Mouse (Mus musculus) erythroblast, adult 5-6 weeks (primary cell): ENCODE results near the gene Plcd3. TPM values are rescaled to one million over a fixed set of nuclear protein-coding genes. Genes with fewer than 3 reads are reported as not detected.
A peak's percentile ranks its signal among the peaks of the same experiment; 100 is the strongest.

ENCODE experiments used
- ATAC-seq: replicated peaks from 2 replicates; pipeline ENCODE4 v1.8.0; 2016; ENCODE audit warnings: moderate number of reproducible peaks, mild to moderate bottlenecking, moderate TSS enrichment, inconsistent platforms; ENCODE audit not compliant: poor library complexity, low FRiP score, severe bottlenecking
- total RNA-seq, 2 experiments: library from RNA; stranded (forward) in 1 of 2; stranded (reverse) in 1 of 2; fragments of 150-400 nt in 1 of 2; fragments of 200-764, 138-1000 nt in 1 of 2; gene quantifications; 2 replicates each; pipeline versions ENCODE4 v1.2.3 to v1.2.4; 2015 to 2017; ENCODE audit warnings: low replicate concordance in 2 of 2

Plcd3 gene
- not detected in 2 replicates for total RNA-seq (2015; ENCODE audit: low replicate concordance)
- 0.70 and 1.0 TPM in 2 replicates for total RNA-seq (2017; ENCODE audit: low replicate concordance)

GRCm38 (mm10) chr11:103101481-103101865 lies at the start of gene Plcd3, which contains the start of gene Acbd4:
TSS of gene Plcd3 (minus strand) at chr11:103101658.
TSS of gene Acbd4 (plus strand) at chr11:103101682.
- ATAC-seq: peak; percentile 58

DNA sequence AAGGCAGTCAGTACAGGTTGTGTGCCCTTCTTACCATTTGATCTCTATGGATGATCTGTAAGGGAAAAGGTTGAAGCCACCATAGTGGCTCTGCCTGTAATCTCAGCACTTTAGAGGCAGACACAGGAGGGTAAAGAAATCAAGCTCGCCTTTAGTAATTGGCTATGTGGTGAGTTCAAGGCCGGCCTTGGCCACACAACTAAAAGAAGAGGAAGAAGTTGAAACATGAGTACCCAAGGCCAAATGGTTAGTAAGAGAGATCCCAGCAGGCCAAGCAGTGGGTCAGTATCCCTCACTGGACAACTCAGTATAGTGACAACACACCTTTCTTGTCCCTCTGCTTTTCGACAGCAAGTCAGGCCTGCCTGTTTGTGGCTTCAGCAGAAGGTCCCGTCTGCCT lies 48.3 kb upstream of the Plcd3 start:
- 0 out of 2 replicates have a peak, but pooled peaks have one; percentile 16 for ATAC-seq

- no peak for ATAC-seq
Observed at GRCm38 (mm10) chr11:103147766-103148165, 46.3 kb upstream of the Plcd3 start.

GRCm38 (mm10) chr11:103146386-103146785 lies 44.9 kb upstream of the Plcd3 start:
- no peak for ATAC-seq

DNA sequence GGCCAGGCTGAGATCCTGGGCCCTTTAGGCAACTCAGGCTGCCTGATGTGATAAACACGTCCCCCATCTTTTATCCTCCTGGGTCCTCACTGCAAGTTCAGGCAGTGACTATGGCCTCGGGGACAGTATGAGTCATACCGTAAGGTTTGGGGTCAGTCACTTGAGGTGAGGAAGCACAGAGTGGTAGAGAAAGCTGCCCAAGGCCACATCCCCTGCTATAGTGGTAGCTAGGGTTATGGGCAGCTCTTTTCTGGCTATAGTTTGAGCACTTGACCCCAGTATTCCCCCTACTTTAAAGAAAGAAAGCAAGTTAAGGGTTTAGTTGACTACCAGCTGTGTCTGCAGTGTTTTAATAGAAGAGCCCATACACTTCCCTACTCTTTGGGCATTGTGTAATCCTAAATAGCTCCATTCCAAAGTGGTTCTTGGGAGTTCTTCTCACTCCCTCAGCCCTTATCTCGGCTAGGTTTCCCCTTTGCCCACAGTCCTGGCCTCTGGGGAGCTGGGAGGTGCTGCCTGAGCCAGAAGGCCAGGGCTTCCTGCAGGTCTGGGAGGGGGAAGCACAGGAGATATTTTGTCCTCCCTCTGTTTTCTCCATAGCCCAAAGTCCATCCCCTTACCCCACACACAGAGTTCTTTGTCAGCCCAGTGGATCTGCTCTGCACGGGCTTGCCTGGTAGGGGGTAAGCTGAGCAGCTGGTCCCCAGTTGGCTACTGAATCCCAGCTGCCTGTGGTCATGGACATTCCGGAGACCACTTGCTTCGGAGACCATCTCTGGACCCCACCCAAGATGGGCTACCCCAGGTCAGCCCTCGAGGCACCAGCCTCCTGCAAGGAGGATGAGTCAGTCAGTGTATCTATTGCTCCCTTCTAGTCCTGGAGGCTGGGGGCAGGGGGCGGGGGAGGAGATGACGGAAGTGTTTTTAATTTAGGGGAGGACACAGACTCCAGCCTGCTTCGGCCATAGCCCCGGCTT lies 43.1 kb upstream of the Plcd3 start:
- ATAC-seq: no peak

GRCm38 (mm10) chr11:103142441-103143182 lies 41.2 kb upstream of the Plcd3 start:
- no peak for ATAC-seq

DNA sequence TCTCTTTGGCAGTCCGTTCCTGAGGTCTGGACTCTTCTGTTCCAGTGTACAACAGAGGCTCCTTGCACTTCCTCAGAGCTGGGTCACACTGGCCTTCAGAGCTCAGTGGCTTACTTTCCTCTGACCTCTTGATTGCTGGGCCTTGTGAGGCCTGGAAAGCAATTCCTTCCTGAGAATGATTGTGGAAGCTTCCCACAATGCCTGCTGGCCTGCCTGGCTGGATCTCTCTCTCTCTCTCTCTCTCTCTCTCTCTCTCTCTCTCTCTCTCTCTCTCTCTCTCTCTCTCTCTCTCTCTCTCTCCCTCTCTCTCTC lies 40.4 kb upstream of the Plcd3 start:
- ATAC-seq: no peak

DNA sequence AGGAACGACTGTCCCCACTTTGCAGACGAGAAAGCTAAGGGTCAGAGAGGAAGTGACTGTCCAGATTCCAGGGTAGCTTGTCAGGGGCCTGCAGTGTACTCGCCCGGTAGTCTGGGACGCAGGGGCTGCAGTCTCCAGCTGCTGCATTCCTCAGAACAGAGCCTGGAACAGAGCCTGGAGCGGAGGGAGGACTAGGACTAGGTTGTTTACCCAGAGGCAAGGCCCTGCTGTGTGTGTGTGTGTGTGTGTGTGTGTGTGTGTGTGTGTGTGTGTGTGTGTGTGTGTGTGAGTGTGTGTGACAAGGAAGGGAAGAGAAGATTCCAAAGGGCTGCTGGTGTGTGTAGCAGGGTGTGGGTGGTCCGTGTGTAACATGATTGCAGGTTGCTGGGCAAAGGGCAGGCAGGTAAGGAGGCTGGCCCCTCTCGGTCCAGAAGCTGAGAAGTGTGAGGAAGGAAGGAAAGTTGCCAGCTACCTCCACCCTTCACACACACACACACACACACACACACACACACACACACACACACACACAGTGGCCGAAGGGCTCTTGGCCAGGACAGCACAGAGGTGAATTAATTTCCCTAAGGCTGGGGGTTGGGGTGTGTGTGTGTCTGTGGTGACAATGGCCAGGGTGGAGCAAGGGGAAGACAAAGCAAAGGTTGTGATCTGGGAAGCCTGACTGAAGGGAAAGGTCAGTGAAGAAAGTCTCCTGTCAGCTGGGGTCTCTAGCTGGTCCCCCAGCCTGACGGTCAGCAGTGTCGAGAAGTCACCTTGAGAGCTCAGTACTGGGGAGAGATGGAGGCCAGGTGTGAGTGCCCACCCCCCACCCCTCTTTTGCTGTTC lies 39.9 kb upstream of the Plcd3 start:
- no peak for ATAC-seq

- ATAC-seq: no peak
Observed at GRCm38 (mm10) chr11:103140763-103141100, 39.3 kb upstream of the Plcd3 start.

- no peak for ATAC-seq
Observed at GRCm38 (mm10) chr11:103139951-103140762, 38.7 kb upstream of the Plcd3 start.

GRCm38 (mm10) chr11:103136039-103136577 lies 34.6 kb upstream of the Plcd3 start:
- no peak for ATAC-seq

GRCm38 (mm10) chr11:103134221-103134620 lies 32.8 kb upstream of the Plcd3 start:
- no peak for ATAC-seq

DNA sequence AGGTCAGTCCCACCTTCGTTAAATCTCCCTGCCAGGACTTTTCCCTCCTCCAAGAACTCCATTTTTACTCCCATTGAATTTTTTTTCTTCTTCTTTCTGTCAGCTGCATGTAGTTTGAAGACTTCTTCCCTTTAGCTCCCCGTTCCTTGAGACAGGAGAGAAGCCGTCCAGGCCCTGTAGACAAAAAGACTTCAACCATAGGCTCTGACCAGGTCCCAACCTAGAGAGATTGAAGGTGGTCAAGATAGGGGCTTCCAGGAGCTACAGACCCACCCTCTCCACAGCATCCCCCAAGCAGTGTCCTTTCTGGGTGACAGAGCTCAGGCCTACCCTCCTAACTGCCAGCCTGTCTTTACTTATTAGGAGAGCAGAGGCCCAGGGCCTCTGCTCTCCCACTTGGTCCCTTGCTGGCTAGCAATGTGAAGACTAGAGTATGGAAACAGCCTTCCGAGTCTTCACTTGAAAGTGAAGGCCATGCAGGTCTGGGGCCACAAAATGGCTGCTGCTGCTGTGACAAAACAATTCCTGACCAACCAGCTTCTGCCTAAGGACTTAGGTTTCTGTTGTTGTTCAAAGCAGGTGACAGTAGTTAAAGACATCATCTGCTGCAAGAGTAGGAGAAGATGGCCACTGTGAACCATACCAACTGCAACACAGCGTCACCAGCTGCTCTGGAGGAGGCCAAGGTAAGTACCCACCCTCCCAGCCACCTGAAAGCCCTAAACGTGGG lies 32.2 kb upstream of the Plcd3 start:
- peak; percentile 12 for ATAC-seq

DNA sequence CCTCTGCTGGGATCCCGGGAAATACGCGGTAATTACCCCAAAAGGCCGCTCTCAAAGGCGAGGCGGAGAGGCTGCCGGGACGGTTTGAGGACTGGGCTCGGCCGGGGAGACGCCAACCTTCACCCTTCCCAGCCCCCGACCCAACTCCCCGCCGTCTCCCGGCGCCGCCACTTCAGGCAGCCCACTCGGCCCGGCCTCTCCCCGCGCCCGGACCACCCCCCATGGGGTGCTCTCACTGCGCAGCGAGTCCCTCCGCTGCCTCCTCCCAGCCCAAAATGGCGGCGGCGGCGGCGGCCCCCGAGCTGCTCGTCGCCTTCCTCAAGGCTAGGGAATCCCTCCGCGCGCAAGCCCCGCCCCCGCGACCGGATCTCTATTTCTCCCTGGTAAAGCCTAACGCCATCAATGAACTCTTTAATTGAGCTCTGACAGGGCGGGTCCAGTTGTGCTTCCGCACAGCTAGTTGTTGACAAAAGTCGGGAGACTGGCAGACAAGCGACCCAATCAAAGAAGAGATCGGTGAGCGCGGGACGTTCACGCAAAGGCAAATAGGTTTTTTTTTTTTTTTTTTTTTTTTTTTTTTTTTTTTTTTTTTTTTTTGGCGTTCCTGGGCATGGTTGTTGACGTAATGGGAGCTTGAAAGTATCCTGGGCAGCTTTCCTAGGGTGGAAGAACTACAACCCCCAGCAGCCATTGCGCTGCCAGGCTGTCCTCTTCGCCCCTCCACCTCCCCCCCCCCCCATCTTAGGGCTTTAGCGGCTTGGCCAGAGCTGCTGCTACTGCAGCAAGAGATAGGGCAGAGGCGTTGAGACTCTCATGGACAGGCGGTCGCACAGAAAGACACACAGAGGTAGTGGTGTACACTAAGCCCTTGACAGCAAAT lies 31.4 kb upstream of the Plcd3 start:
- peak; percentile 85 for ATAC-seq

DNA sequence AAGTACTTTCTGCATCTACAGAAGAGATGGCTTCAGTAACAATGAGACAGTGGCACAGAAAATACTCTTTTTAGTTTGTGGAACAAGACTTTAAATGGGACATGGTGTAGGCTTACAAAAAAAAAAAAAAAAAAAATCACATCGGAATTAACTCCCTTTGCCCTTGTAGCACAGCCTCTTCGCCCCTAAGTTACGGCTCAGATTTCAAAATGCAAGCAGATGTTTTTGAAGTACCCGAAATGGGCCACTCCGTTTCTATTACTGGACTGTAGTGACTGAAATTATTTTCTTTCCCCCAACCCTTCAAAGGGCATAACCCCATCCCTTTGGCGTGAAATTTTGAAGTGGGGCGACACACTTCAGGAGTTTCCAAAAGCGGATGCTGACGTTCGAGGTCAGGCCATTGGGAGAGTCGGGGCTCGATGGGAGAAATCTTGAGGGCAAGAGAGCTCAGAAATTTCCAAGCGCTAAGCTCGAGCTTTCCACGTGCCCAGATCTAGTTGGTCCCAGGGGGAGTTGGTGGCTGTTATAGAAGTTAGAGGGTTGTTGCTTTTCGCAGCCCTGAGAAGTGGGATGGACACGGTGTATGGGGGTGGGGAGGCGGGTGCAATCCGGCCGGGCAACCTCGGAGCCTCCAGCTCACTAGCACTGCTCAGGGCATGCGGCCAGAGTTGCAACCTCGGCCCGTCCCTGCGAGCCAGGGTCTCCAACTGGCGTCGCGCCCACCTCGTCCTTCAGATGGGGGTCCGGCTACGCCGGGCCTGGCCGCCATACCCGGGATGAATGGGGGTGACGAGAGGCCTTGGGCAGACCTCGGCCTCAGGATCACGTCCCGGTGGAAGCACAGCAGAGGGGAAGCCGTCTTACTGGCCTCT lies 30.5 kb upstream of the Plcd3 start, which contains the start of gene Hexim2:
Gene Hexim2, plus strand, starts transcription at position 729 of the 875 bp plus-strand sequence.
- peak; percentile 44 for ATAC-seq

GRCm38 (mm10) chr11:103120315-103120714 lies 18.9 kb upstream of the Plcd3 start:
- ATAC-seq: no peak
